Mouse (Mus musculus): Measurements from ENCODE around the gene Resp18.

Resp18 gene

DNA sequence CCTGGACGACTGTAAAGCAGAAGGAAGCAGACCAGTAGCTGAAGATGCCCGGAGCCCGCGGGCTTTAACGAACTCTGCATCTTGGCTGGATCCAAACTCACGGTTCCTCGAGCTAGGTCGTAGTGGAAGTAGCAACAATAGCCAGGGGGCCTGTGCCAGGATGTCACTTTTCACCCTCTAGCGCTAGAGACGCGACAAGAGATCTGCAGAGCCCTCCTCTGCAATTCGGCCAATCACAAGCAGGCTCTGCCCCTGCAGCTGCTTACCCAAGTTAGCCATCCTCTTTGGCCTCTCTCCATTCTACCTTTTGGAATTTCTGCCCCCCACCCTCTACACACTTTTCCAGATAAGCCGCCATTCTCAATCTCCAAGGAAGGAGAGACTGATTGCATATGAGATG, at the start of gene Resp18:
TSS of gene Resp18 (minus strand) at position 188 of the 400 bp plus-strand sequence.
- DNase-seq: no peak

DNA sequence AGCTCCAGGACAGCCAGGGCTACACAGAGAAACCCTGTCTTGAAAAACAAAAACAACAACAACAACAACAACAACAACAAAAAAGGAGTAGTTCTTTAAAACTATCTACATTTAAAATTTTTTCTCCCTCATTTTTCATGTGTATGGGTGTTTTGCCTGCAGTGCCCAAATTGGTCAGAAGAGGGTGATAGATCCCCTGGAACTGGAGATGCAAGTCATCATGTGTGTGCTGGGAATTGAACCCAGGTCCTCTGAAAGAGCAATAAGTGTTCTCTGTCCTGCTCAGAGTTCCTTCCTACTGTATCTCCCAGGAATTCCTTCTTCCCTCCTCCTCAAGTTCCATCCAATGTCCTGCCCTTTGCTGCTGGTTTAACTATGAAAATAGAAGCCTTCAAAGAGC, 49.2 kb upstream of the Resp18 start:
- no peak for DNase-seq

DNA sequence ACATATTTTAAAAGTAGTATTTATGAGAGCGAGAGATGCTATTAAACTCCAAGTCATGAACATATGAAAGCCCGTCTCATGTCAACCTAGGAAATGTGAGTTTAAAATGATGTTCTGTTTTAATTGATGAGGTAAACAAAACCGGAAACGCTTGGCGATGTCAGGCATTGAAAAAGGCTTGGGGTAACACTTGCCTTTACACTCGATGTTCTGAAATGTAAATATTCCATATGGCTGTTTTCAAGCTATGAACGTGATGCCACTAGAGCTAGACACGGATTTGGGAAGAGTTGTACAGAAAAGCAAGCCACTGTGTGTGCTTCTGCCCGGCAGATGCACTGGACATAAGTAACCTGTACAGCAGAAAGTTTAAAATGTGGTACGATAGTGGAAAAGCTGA, 41.0 kb upstream of the Resp18 start:
- no peak for DNase-seq

DNA sequence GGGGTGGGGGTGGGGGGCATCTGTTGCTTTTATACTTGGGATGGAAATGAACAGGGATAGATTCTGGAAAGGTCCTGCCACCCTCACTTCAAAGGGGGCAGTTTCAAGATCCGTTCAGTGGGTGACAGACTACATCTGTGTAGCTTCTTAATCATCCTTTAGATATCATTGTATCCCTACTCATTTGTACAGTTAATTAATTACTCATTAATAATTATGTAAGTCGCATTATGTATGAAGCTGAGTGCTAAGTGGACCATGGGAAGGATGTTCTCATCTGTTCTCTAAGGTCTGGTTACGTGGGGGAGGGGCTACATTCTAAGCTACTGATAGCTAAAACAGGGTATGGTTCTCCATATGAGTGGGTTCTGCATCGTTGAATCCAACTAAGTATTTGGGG, 40.5 kb upstream of the Resp18 start:
- no peak for DNase-seq

DNA sequence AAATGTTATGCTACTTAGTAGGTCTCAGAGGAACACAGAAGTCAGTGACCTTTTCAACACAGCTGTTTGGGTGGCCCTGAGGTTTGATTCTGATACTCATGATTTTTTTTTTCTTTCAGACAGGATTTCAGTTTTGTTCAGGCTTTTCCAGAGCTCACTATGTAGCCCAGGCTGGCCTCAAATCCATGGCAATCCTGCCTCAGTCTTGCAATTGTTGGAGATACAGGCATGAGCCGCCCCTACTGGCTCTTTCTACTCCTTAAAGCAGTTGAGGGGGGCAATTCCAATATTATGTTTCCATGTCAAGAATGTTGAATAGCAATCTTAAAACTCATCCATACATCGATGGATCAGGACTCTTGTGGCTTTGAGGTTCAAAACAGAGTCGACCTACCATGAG, 40.1 kb upstream of the Resp18 start:
- no peak for DNase-seq

DNA sequence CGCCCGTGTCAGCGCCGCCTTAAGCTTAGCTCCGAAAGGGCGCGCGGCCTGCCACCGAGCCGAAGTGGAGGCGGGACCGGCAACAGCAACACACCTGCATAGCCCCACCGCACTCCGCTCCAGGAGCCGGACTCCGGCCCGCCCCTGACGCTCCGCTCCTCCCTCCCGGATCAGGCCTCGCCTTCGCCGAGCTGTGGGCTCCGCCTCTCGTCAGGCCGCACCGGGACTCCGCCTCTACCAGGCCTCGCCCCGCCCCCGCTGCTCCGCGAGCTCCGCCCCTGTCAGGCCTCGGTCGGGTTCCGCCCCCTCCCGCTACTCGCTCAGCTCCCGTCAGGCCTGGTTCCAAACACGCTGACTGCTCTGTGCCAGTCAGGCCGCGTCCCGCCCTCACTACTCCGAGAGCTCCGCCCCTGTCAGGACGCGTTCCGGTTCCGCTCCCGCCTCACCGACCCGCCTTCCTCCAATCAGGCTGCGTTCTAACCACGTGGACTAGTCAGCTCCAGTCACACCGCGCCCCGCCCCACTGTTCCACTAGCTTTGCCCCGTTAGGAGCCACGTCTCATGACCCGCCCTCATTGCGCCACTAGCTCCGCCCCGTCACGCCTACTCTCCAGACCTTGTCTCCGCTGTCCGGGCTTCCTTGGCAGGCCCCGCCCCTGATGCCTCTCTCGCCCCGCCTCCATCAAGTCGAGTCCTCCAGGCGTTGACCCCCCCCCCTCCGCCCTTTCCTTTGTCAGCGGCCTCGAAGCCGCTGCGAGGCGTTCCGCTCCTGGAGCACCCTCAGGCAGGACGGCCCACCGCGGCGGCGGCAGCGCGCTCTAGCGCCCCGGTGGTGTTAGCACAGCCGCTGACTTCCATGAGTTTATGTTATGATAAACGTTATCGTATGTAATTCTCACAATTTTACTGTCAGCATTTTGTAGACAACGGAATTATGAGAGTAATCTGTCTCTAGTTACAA, 39.3 kb upstream of the Resp18 start, which contains the start of gene Dnpep:
TSS of gene Dnpep (minus strand) at position 750 of the 961 bp plus-strand sequence.
- peak; percentile 100 for DNase-seq

DNA sequence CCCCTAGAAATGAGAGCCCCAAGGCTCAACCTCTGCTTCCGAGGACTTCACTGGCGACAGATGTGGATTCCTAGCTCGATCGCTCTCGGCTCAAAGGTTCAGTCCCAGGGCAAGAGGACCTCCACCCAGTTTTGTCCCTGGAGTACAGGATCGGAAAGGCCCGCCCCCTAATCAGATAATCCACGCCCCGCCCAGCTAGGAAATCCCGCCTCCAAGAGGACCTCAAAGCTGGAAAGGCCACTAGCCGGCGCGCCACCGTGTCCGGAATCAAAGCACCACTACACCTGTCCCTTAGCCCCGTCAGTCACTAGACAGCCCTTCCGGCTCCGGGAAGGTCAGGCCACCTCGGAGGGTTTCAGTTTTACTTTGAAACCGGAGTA, 38.6 kb upstream of the Resp18 start:
- peak; percentile 83 for DNase-seq

DNA sequence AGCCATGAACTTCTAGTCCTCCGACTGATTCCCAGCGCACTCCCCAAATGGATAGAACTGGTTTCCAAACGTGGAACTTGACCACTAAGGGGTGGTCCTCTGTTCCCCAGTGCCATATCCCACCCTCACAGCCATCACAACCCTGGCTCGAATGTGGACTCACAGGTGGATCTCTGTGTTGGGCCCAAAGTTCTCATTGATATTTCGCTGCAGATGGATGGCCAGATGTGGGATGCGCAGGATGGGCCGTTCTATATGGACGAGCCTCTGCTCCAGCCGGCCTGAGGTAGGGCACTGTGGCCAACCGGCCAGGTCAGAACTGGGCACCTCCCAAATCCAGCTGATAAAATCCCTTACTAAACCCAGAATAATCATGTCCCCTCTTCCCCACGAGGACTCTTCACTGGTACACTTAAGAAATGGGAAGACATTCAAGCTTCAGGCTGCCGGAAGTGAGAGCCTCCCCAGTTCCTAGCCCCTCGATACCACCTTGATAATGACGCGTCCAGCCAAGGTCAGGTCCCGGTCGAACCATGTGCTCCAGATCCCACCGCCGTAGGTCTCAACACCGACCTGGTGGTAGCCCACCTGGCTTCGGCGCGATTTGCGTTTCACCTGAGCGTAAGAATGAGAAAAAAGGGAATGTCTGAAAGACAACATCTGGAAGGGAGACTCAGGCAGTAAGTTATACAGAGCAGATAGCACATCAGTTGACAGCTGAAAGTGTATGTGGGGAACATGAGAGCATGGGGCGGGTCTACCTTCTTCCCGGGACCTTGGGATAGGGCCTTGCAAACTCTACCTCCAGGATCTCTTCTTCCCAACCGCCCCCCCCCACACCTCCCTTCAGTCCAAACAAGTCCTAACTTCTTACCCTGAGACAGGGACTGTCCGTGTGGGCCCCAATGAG, 37.5 kb upstream of the Resp18 start:
- DNase-seq: no peak

DNA sequence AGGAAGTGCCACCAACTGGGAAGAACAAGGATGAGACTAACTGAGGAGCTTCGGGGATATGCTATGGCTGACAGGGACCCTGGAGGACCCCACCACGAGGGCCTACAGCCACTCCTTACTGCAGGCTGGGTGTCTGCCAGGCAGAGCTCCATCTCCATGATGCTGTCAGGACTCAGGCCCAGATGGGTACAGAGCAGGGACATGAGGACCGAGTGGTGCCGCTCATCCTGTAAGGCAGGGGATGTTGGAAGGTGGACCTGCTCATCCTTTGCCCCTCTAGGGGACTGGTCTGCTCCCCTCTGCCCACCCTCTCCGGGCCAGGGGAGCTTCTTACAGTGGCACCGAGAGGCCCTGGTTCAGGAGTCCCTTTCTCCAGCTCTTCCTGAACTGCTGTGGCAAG, 36.8 kb upstream of the Resp18 start:
- no peak for DNase-seq

DNA sequence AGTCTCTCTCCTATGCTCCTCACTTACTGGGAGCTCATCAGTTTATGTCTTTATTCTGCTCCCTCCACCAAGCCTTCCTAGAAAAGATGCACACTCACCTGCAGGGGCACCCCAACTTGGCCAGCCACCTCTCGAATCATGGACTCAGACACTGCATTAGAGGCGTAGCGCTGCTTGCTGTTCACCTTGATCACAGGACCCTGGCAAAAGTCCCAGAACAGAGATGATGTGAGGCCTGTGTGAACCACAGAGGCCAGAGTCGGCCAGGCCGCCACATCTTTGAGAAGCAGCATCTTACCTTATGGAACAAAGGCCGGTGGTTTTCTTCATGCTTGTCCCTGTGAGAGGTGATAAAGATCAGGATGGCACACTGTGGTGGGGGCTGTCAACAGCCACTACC, 33.5 kb upstream of the Resp18 start:
- DNase-seq: no peak

DNA sequence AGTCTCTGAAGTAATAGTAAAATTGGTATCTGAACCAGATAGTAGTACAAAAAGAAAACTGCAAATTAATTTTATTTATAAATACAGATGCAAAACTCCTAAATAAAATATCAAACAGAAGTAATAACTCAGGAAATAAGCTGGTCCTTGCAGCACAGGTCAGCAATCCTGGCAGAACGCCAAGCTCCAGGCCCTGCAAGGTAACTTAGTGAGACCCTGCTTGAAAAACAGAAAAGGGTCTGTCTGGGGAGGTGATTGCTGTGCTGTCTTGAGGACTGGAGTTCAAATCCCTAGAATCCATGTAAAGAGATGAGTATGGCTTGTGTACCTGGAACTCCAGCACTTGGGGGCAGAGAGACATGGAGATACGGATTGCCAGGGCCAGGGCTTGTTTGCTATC, 26.4 kb upstream of the Resp18 start:
- no peak for DNase-seq

DNA sequence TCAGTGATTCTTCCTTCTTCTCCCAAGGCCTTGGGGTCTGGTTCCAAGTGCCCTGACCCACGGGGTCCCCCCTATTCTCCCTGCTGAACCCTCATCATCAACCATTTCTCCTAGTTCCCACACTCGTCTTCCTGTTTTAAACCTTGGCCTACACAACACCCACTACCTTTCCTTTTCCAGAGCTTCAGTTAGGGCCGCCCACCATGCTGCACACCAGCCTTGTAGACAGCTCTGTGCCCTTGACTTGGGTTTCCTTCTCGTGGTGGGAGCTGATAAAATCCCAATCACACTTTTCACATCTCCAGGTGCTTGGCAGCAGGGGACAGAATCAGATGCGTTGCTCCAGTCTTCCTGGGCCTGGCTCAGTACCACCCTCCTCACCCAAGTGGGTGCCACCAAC, 16.1 kb upstream of the Resp18 start:
- no peak for DNase-seq

DNA sequence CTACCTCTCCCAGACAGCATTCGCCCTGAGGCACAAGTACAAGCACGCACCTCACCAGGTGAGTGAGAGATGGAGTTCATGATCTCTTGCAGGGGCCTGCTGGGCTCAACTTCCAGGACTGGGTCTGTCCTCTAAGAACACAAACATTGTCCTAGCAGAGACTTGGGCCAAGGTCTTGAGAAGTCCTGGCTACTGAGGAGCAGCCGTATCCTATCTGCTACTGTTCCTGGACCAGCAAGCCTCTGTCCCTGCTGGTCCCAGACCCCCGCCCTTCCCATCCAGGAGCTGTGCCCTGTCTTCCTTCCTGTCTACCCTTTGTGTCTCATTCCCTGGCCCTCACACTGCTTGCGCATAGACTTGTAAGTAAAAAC, 15.1 kb upstream of the Resp18 start:
- no peak for DNase-seq

DNA sequence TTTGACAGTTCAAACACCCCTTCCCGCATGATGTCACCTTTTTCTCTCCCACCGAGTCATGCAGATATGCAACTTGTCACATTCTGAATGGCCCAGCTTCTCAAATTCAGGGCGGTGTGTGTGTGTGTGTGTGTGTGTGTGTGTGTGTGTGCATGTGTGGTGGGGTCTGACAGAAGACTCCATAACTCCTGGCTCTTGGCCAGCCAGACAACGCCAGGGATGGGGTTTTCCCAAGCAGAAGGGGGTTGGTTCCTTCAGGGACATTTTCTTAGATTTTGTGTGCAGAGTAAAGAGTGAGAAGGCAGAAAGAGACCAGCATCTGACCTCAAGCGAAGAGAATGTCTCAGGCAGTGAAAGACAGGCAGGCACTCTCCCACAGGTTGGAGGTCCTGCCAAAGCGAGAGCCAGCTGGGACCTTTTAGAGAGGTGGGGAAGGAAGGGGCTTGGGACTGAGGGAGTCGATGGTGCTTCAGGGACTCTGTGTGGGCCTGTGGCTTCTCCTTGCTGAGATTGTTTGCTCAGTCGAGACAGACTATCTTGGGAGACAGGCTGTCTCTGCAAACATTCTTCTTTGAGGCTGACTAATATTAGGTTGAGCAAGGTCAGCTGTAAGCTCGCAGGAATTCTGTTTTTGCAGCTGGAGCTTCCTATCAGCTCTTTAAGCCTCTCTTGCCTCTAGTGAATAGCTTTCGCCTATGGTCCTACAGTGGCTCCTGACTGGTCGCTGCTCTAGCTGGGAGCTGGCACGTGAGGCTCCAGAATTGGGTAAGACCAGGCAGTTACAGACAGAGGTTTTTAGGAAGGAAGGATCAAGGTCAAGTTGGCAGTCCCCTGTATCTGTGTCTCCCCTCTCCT, 14.5 kb upstream of the Resp18 start:
- no peak for DNase-seq

DNA sequence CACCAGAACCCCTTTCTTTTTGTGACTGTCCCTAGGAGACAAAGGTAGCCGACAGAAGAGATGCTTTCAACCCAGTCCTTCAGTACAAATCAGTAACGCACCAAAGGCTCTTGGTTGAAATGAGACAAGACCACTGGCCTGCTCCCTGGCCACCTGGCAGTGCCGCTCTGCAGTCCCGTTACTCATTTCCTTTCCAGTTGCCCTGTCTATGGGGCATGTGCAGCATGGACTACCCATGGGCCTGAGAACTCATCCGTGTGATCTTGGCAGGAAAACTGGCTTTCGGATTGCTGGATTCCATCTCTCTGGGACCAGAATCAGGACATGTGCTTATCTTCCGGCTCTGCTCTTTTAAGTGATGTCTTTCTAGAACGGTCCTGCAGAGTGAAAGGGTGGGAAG, 13.1 kb upstream of the Resp18 start:
- no peak for DNase-seq

DNA sequence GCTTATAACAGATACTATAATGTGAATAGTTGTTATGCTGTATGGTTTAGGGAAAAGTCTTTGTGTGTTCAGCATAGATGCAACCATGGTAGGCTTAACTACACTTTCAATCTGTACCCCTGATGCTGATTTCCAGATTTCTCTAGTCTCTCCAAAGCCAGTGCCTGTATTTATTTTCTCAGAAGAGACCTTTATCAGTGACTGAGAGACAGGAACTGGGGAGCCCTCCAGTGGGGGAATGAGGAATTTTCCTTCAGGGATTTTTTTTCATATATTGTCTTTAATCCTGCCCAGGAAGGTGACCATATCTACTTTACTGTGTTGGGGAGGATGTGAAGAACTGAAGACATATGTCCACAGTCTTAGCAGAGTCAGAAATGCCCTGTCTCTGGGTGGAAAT, 12.4 kb upstream of the Resp18 start:
- DNase-seq: peak; percentile 61

DNA sequence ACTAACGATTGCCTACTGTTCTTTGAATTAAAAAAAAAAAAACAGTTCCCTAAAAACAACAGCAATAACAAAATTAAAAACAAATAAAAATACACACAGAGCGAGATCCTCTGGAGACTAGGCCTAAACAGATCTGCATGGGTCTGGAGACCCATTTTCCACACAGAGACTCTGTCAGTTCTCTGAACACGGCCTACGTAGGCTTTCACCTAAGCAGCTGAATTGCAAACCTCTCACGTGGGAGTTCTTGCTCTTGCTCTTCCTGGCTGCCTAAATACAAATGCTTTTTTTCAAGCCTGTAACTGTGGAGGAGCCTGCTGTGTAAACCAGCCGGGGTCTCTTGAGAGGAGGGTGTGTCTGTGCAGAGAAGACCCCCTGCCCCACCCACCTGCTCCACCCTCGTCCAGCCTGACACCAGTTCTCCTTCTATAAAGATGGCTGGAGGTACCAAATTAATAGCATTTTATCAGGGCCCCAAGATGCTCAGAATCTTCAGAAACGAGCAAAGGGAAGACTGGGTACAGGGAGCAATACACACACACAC, 11.7 kb upstream of the Resp18 start:
- no peak for DNase-seq

DNA sequence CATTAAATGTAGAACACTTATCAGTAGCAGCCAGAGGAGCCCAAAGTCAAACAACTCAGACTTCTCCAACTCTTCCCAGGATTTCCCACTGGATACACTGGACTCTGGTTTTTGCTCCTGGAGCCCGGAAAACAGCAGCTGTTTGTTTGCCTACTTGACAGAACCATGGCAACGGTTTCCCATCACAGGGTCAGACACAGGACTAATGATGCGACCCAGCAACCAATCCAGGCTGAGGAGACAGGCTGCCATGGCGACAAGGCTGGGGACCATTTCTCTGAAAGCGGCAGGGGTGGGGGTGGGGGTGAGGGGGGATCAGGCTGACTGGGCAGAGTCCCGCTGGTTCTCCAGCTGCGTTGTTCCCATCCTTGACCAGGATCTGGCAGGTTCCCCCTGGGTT, 11.2 kb upstream of the Resp18 start:
- peak; percentile 63 for DNase-seq

DNA sequence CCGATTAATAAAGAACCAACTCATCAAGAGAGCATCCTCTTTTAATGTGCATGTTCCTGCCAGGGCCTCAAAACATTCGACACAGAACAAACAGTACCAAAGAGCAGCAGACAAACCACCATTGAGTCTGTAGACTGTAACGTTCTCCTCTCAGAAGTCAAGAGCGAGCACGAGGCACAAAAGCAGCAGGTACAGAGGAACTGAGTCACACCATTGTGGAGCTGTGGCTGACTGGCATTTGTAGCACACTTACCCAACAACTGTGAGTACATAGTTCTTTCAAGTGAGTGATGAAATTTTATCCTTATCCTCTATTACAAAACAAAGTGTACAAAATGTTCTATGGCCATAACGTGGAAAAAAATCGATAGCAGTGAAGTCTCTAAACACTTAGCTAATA, 6.7 kb upstream of the Resp18 start:
- DNase-seq: no peak

DNA sequence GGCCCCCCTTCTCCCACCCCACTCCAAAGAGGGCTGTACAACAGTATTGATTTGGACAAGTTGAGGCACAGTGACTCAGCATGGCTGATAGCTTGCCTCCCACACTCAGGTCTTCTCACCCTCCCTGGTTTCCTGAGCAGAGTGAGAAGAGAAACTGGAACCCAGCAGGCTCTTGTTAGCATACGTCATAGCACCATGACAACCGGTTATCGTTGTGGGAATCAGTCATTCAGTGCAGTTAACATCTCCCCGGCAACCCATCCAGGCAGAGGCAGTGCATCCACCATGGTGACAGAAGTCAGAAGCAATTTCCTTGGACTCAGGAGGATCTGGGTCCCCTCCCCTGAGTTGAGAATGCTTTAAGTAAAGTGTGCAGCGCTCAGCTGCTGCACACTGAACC, 4.8 kb upstream of the Resp18 start:
- peak; percentile 52 for DNase-seq

DNA sequence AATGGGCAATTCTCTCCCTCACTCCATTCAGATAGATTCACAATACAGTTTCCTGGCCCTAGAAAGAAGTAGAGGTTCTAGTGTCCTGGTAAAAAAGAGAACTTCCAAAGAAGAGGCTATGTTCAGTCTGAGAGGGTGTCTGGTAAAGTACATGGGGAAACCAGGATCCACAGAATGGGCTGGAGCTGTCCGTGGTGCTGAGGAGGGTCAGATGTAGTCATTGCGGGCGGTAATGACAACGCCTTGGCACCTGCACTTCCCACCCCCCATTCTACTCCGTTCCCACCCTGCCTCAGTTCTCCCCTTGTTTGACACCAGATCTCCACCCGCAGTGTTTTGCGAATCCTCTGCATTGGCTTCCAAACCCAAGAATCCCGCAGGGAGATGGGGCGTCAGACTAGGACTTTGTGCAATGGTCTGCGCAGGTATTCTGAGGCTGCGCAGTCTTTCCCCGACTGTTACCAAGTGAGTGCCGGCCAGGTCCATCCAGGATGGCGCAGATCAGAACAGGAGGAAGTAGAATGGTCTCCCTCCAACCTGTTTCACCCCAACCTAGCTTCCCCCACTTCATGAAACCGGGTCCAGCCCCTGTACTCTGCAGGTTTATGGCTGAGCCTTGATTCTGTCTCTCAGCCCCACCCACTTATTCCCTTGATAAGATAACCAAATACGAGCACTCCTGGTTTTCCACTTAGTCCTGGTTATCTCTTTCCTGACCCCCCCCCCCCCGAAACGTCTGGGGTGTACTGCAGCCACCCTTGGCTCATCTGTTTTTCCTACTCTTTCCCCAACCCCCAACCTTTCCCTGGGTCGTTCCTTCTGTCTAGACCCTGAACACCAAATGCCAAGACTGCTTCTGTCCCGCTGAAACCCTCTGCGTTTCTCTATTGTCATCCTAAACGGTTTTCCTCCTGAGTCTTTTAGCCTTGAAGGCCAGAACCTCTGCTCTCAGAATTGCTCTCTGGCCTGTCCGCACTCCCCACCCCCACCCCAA, 723 bp downstream of the Resp18 start:
- DNase-seq: no peak
